Mouse (Mus musculus): Measurements from ENCODE around the gene Avpi1.

GRCm38 (mm10) chr19:42177461-42177860 is 48.6 kb upstream of the Avpi1 start:
- TF ChIP-seq CTCF (IDR thresholded peaks at IDR 0.05; ENCODE audit: low read depth, low read length), result no peak
- no peak for TF ChIP-seq POLR2A (IDR thresholded peaks at IDR 0.05; ENCODE audit: borderline replicate concordance, low read depth, low read length)

Measured in bone marrow macrophage, adult 2 months (primary cell).